Comparison of ENCODE assay signal across 16 mouse cellular contexts in the genomic region with DNA sequence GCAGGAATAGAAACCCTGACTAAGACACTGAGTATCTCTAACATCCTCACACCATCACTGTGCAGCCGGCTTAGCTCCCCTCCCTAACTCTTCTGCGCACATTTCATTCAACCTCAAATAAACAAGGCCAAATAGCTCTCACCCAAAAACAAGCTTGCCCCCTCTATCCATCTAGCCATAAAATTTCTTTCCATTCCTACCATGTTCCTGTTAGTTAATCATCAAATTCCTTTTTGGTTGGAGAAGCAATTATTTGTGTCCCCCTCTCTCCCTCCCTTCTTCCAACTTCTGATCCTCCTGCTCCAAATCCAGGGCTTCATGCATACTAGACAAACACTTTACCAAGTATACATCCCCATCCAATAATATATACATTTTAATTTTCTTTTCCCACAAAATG.
"Had no signal": no experiment of that assay in that cellular context is flagged by ENCODE, and none has a peak within 500 bp of the region (broad histone marks: within the 10 kb centered on the region; RNA-seq: fewer than 3 reads in every experiment).

No protein-coding gene starts in this region.

- DNase-seq: retina, postnatal 1 day; right cerebral cortex, adult 18-20 months; right cerebral cortex, postnatal 14 days; right cerebral cortex, postnatal 25 days; right cerebral cortex, postnatal 4 days; spleen, adult 18-20 months; thymus, adult 18-20 months; thymus, adult 2 months; thymus, postnatal 14 days; thymus, postnatal 25 days; thymus, postnatal 36 days; thymus, postnatal 4 days had no signal

- H3K9me3 ChIP-seq: neural tube, embryonic 13.5 days; neural tube, embryonic 15.5 days; stomach, embryonic 15.5 days had no signal

- H3K36me3 ChIP-seq: neural tube, embryonic 15.5 days; stomach, embryonic 15.5 days had no signal

- H3K4me3 ChIP-seq: neural tube, embryonic 13.5 days; neural tube, embryonic 15.5 days; stomach, embryonic 15.5 days had no signal

- H3K4me2 ChIP-seq: neural tube, embryonic 13.5 days; neural tube, embryonic 15.5 days; stomach, embryonic 15.5 days had no signal

- H3K9ac ChIP-seq: neural tube, embryonic 13.5 days; neural tube, embryonic 15.5 days; stomach, embryonic 15.5 days had no signal

- H3K27me3 ChIP-seq: neural tube, embryonic 13.5 days; neural tube, embryonic 15.5 days; stomach, embryonic 15.5 days had no signal

- H3K27ac ChIP-seq: neural tube, embryonic 13.5 days; neural tube, embryonic 15.5 days; stomach, embryonic 15.5 days; stomach, postnatal 0 days had no signal
